Mouse (Mus musculus) spleen, postnatal 36 days (tissue): ENCODE results near the gene G0s2.
"Not testable (repeated sequence)": the region's sequence is repeated elsewhere in the genome, so short reads cannot be mapped to it uniquely, and the experiment has no call there.

Experiments used
- DNase-seq, 2 experiments: peaks; one replicate each; pipeline ENCODE4 v3.0.0; 2022; ENCODE audit warnings: low spot score in 2 of 2, mixed read lengths in 1 of 2

G0s2 gene

DNA sequence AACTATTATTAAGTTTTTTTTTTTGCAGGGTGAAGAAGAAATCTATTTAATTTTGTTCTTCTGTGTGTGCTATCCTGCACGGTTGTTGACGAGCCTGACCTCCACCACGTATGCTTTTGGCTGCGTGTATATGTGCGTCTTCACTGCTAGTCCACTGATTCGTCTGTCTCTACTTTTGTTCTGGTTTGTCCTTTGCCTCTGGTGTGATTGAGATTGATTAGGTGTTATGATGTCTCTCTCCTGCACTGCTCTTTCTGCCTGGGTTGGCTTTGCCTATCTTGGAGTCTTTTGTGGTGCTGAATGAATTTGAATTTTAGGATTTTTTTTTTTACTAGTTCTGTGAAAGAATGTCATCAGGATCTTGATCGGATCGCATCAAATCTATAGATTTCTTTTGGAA lies 18.0 kb downstream of the G0s2 start:
- no peak for DNase-seq

GRCm38 (mm10) chr1:193253895-193254294 lies 19.1 kb downstream of the G0s2 start:
- not testable (repeated sequence) for DNase-seq

GRCm38 (mm10) chr1:193252616-193253015 lies 20.4 kb downstream of the G0s2 start:
- DNase-seq, result no peak

- no peak for DNase-seq
These were observed 21.6 kb downstream of the G0s2 start for GRCm38 (mm10) chr1:193251386-193251785.

DNA sequence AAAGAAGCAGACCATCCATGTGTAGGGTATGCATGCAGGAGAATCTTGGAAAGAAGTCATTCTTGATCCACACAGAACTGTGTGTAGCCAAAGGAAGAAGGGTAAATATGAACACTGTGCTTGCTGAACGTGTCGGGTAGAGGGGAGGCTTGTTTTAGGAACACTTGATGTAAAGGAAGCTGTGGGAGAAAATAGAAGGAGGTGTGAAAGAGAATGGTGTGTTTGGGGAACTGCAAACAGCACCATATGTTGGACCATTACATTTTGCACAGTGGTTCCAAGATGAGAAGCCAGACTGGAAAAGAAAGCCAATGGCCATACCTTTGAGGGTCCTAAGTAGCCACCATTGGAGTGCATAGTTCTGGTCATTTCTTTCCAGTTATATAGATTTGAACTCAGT lies 23.0 kb downstream of the G0s2 start:
- no peak for DNase-seq

- no peak for DNase-seq
These were observed 28.8 kb downstream of the G0s2 start for GRCm38 (mm10) chr1:193244235-193244634.

DNA sequence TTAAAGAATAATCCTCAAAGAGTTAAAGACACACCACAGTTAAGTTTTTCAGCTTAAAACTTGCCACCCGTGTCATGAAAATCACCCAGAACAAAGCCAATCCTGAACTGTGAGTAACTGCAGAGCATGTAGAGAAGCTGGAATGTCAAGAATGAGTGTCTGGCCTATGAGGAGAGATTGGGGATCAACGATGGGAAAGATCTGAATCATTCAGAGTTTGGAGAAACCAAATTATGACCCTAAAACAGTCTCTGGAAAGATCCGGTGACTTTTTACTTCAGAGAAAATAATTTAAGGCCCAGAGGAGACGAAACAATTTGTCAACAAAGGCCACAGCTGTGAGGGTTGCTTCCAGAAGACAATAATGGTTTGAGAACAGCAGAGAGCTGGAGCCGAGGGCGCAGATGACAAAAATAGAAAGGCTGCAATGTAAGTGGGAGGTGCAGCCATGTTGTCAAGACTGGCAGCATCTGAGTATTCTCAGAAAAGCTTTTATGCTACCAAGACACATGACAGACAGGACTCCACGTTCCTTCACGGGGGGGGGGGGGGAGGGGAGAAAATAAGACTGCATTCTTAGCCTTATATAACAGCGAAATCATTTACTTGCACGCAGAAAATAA lies 29.3 kb downstream of the G0s2 start:
- DNase-seq, result no peak

DNA sequence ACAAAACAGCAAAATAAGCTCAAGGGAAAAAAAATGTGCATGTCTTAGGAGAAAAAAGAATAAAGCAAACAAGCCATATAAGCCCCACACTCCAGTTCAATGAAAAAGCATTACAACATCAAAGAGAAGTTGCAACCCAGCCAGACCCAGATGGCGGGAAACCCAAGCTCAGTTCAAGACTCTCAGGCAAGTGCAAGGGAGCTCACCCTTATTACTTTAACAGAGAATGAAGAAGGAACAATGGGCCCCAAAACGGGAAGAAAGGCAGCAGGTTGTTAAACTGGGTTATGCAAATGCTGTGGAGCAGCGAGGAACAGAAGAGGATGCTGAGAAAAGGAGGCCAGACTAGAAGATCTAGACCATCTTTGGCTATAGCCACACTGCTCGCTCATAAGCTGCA lies 30.2 kb downstream of the G0s2 start:
- peak; percentile 71 to 79 for DNase-seq

GRCm38 (mm10) chr1:193242238-193242637 lies 30.8 kb downstream of the G0s2 start:
- peak in 1 of 2 experiments; percentile 42 for DNase-seq

DNA sequence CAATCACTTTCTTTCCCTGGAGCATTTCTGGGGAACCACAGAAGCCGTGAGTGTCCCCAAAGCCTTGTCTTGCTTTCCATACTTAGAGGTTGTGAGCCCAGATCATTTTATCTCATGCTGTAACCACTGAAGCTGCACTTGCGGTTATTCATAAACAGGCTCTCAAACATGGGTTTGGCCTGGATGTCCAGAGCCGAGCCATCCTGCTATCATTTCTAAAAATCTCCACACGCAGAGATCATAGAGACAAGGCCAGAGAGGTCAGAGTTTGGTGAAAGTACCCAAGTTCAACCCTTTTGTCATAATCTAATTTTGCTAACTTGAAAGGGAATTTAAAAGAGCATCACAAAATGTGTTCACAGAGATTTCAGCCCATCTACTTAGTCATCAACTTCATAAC lies 31.6 kb downstream of the G0s2 start:
- no peak for DNase-seq

DNA sequence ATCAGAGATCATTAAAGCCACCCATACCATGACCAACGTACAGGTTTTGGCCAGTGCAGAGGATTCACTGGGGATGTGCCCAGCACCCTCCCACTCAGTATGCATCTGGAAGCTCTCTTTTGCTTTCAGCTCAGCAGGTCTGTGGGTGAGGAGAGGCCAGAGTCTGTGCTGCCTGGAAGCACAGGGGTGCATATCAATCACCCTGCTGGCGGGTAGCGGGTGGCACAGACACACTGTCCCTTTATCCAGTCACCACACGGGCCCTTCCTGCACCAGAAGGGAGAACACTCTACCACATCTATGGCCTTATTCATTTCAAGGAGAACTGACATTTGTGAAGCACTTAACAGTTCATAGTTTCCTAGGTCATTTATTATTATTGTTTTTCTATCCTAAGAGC lies 34.6 kb downstream of the G0s2 start:
- no peak for DNase-seq

GRCm38 (mm10) chr1:193234930-193235329 lies 38.1 kb downstream of the G0s2 start:
- no peak for DNase-seq

- DNase-seq, result peak; percentile 71 to 77
These were observed 38.8 kb downstream of the G0s2 start for GRCm38 (mm10) chr1:193234130-193234645.

GRCm38 (mm10) chr1:193232732-193233131 lies 40.3 kb downstream of the G0s2 start:
- DNase-seq, result no peak

GRCm38 (mm10) chr1:193230935-193231334 lies 42.1 kb downstream of the G0s2 start:
- DNase-seq, result peak in 1 of 2 experiments; percentile 28

DNA sequence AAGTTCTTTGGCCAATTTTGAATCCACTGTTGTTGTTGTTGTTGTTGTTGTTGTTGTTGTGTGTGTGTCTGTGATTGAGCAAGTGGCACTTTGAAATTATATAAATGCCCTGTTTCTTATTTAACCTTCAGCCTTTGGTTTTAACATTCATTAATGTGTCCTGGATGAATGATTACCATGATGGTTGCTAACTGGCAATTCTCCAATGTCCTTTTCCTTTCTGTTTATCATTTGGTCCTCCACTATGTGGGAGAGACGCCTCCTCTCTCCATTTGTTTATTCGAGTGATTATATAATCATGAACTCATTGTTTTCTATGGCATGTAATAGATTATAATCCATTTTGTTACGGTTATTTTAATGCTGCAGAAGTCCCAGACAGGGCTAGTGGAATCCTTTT lies 42.5 kb downstream of the G0s2 start:
- DNase-seq, result no peak

- DNase-seq, result no peak
These were observed 43.4 kb downstream of the G0s2 start for GRCm38 (mm10) chr1:193229570-193229969.

DNA sequence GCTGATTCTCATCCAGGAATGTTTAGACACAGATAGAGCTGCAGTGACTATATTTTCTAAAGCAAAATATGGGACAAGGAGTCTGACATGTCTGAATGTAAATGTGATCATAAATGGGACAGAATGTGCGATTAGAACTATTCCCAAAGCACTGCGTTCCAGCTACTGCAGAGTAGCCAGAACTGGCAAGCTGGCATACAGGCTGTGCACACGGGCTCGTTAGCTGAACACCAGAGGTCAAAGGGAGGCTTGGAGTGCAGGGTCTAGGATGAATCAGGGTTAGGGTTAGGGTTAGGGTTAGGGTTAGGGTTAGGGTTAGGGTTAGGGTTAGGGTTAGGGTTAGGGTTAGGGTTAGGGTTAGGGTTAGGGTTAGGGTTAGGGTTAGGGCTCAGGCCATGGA lies 45.5 kb downstream of the G0s2 start:
- no peak for DNase-seq

DNA sequence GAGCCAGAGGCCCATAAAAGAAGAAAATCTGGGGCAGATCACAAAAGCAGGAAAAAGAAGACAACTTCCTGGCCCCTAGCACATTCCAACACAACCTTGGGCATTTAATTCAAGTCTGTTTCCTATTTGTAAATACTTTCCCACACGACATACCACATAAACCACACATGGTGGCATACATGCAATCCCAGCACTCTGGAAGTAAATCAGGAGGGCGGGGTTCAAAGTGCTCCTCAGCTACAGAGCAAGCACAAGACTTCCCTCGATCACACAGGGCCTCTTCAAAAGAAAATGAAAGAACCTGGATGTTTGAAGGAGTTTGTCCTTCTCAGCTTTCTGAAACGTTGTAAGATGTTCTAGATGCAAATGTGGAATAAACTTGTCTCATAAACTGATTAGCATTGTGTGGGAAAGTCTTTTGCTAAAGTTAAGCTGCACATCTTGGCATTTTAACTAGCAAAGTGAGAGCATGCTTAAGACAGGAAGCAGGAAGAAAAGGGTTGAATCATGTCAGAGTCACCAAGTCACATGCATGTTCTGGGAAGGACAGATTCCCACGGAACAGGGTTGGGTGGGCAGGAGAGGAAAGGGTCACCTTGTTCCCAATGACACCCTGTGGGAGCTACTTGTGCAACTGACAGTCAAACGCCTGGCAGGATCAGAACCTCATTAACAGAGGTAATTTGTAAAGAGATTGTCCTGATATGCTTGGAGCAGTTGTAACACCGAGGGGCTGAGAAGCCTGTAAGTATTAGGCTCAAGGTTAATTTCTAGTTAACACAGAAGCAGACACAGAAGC lies 46.1 kb downstream of the G0s2 start:
- DNase-seq, result no peak

DNA sequence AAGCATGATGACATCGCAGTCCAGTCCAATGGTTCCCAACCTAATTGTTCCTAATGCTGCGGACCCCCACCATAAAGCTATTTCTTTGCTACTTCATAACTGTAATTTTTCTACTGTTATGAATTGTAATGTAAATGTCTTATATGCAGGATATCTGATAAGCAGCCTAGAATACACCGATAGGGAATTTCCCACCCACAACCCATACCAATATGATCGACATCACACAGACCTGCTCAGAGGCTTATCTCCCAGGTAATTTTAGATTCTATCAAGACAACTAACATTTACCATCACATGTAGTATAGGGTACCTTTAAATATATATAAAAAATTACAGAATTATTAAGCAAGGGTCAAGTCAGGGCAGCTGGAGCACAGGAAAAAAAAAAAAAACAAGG lies 46.9 kb downstream of the G0s2 start:
- DNase-seq, result no peak

GRCm38 (mm10) chr1:193225531-193225930 lies 47.5 kb downstream of the G0s2 start:
- DNase-seq, result no peak
